Mouse (Mus musculus): ENCODE results near the gene Ttc32. TPM values are rescaled to one million over a fixed set of nuclear protein-coding genes. Genes with fewer than 3 reads are reported as not detected.

The Ttc32 gene
- 6.2 and 8.5 TPM in 2 replicates for total RNA-seq (2023)

GRCm38 (mm10) chr12:9029888-9030723, at the start of gene Ttc32:
Ttc32 (plus strand) TSS chr12:9029997.

Other genes with a start within 250 kb of the Ttc32 start
- gene Laptm4a, start 108.3 kb upstream of the Ttc32 start, total RNA-seq (2023) = 79.4 and 90.1 TPM in 2 replicates
- not detected in 2 replicates for gene Matn3, start 82.1 kb upstream of the Ttc32 start, total RNA-seq (2023)
- 0.73 and 1.2 TPM in 2 replicates for gene Wdr35, start 56.1 kb upstream of the Ttc32 start, total RNA-seq (2023)